Mouse (Mus musculus) cerebellum, adult 8-10 months (tissue): Measurements from ENCODE around the gene Phactr1.

Source experiments
- DNase-seq: peaks from one replicate; pipeline ENCODE4 v3.0.0; 2022

Gene Phactr1

DNA sequence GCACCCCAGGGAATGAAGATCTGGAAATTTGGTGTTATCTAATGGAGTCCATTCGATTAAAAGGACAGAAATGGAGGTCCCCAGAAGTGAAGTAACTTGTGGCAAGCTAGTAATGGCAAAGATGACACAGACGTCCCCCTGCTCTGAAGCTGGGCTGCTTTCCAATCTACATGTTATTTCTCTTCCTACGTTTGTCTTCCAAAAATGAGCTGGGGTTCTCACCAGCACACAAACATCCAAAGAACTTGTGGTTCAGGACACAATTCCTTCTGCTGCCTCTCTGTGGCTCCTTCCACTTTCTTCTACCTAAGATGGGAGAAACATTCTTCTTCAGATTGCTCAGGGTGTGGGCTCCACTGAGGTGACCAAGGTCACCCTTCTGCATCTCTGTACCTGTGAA lies 368.1 kb downstream of the Phactr1 start:
- DNase-seq: no peak

DNA sequence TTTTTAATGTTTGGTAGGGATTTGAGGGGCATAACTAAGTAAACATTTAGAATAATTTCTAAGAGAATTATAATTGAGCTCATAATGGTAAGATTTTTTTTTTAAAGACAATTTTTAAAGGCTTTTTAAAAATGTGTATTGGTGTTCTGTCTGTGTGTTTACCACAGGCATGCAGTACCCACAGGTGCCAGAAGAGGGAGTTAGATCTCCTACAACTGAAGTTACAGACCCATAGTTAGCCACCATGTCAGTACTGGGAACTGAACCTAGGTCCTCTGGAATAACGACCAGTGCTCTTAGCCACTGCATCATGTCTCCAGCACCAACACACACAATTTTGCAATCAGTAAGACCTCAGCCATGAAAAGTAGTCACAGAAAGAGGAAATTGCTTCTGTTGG lies 372.8 kb downstream of the Phactr1 start:
- DNase-seq: no peak

DNA sequence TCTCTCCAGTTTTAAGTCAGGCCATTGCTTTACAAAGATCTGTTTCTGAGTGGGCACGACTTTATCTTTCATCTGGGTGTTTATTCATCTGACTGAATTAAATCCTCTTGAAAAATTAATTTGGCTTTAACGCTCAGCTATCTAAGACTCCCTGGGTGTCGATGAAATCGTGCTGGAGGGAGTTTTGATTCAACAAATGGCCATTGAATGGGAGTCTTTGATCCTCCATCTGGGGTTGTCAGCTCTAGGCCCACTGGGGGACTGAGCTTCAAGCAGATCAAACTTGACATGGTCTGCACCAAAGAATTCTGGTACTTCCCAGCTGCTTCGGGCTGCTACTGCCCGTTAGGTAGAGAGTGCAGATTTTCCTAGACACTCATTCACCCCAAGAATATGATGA lies 374.7 kb downstream of the Phactr1 start:
- no peak for DNase-seq

DNA sequence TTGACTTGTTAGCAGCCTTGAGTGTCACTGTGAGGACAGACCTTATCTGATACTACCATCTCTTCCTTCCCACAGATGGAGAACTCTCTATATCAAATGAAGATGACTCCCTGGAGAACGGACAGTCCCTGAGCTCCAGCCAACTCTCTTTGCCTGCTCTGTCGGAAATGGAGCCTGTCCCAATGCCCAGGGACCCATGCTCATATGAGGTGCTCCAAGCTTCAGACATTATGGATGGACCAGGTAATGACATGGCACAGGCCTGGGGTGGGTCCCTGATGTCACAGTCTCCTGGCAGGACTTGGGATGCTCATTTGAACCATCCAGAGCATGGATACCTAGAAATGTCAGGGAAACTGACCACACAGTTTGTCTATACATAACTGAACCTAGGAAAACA lies 376.7 kb downstream of the Phactr1 start:
- no peak for DNase-seq

DNA sequence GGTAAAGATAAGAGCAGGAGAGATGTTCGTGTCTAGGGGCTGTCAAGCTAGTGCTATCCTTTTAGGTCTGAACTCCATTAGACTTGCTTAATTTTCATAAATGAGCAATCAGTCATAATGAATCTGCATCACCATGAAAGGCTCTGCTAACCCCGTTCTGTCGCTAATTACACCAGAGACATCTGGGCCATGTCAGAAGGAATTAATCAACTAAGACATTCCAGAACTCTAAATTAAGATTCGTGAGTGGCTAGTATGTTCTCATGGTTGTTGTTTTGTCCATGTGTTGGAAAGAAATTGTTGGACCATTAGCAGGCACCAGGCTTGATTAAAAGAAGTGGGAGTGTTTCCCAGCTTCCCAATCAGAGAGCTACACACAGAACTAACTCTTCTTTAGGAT lies 382.9 kb downstream of the Phactr1 start:
- no peak for DNase-seq

DNA sequence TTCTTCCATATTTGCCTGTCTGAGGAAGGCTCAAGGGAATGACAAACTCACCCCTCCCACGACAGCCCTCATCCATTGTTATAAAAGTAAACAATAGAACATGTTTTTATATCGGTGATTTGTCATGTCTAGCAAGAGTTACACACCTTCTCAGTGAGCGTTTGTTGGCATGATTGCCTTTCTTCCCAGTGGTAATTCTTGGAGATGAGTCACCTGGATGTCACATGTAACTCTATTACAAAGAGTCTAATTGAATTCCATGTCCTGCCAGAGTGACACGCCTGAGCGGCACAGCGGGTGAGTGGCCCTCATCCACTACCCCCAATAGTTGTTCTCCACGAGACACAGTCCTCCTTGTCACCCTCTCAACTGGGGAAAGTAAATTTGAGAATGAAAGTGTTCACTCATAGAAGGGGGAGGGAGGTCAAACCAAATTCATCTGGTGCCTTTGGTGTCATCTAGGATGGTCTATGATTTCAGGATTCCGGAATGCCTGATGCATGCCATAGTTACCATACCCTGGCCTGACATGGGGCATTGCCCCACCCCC lies 388.4 kb downstream of the Phactr1 start:
- DNase-seq: no peak

DNA sequence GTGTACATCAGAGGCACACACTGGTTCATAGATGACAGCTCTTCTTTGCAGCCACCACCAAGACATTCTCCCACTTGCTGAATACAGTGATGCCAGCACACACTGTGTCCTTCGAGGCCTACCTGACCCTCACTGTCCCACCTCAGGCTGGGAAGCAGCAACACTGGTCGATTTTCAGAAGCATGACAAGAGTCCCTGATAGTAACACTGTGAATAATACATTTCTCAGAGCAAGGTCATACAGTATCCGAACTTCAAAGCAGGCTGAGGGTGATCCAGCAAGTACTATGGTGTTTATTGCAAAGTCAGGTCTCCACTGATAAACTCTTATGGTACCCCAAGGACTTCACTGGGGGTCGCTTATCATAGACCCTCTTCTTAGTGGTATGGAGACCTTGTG lies 390.1 kb downstream of the Phactr1 start:
- no peak for DNase-seq

DNA sequence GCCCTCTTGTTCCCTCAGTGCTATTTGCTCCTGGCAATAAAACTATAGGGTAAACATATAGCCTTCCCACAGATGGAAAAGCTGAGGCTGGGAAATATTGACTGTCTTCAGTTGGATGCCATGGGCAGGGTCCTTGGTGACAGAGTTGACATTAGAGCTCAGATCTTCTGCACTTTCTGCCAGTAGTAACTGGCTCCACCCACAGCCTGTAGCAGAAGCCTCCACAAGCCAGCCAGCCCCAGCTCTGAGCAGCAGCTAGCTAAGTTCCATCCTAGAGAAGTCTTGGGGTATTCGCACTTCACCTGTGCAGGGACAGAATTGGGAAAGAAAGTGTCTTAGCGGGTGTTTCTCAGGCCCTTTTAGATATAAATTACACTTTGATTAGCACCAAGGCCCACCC lies 390.5 kb downstream of the Phactr1 start:
- DNase-seq: no peak

DNA sequence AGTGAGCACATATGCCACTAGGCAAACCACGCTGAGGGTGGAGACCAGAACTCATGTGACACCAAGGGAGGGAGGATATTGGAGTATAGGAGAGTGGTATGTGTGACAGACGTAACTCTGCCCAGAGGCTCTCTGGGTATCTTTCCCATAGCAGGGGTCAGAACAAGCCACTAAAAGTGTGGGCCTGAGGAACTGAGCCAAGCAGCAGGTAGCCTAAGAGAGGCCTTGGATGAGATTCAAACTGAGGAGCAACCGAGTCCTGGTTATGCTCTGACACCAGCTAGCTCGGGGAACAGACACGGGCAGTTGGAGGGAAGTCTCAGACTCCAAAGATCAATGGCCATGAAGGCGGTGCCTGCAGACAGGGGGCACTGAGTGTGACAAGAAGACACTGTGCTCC lies 395.0 kb downstream of the Phactr1 start:
- DNase-seq: no peak

DNA sequence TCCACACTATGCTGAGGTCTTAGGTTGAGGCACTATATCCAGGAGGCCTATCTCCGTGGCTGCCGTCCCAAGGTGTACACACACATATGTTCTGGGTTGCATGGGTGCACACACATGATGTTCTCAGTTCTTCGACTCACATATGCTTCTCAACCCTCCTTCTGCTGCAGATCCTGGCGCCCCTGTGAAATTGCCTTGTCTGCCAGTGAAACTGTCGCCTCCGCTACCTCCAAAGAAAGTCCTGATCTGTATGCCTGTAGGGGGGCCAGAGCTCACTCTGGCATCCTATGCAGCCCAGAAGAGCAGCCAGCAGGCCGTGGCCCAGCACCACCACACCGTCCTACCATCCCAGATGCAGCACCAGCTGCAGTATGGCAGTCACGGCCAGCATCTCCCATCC lies 397.1 kb downstream of the Phactr1 start:
- no peak for DNase-seq

DNA sequence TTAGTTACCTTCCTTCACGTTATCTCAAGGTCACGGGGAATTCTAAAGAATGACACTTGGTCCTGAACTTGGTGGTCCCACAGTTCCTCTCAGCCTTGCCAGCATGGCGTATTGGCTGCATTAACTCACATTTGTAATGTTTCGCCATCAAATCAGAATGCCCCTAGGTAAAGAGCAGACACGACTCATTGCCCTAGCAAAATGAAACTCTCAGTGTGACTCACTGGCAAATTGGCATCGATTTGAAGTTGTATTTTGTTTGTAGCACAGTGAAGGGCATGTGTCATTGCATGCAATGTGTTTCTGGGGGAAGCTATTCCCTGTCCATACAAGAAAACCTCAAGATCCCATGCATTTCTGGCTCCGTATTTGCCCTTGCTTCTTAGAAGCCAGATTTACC lies 404.8 kb downstream of the Phactr1 start:
- no peak for DNase-seq

DNA sequence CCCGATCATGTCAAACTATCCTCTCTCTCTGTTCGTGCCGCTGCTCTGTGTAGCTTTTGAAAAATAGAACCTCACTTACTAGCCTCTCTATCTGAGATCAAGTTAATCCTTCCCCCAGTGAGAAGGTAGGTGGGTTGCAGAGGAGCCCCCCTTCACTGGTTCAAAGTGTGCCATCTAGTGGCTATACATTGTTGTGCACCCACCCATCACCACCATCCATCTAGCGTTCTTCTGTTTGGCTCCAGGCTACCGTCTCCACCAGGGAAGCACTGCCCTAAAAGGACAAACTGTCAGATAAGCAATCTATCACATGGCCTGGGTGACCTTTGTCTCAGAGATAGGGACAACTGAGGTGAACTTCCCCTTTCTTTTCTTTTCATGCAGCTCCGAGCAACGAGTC lies 413.9 kb downstream of the Phactr1 start:
- DNase-seq: peak; percentile 47

DNA sequence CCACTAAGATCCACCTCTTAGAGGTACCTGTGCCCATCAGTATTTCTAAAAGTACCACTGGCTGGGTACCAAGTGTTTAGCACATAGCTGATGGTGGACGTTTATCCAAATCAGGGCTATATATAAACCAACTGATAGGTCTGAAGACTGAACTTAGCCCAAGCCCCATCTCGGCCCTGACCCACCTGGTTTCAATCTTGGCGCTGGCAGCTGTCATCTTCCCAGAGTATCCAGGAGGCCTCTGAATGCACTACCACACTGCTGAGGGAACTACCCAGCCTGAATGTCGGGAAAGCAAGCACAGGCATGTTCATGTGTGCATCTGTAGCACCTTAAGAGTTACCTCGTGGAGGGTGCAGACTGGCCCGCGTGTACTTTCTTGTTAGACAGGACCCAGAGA lies 422.5 kb downstream of the Phactr1 start:
- DNase-seq: no peak

DNA sequence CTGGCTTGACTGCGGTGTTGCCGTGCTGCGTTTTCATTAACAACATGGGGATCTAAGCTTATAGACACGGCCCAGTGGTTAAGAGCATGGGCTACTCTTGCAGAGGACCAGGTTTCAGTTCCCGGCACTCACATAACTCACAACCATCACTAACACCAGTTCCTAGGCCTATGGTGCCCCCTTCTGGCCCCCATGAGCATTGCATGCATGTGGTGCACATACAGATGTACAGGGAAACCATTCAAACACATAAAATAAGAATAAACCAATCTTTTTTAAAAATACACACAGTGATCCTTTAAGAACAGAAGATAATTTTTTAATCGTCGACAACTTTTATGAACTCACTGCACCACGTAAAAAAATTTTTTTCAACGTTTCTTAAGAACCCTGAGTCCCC lies 424.1 kb downstream of the Phactr1 start:
- no peak for DNase-seq

DNA sequence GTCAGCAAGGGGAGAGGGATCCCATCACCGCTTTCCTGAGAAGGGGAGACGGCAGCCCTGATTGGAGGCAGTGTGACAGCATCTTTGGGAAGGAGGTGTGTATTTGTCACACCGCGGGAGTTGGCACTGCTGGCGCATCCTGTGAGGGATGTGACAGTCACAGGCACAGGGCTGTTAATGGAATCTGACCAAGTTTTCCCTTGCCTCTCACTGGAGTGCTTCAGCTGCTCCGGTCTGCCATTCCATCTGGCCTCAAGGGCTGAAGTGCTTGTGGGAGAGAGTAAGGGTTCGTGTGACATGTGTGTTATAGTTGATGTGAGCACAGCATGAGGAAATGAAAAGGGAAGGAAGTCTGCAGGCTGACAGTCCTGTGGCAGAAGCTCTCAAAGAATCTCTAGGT lies 431.9 kb downstream of the Phactr1 start:
- DNase-seq: peak; percentile 84

DNA sequence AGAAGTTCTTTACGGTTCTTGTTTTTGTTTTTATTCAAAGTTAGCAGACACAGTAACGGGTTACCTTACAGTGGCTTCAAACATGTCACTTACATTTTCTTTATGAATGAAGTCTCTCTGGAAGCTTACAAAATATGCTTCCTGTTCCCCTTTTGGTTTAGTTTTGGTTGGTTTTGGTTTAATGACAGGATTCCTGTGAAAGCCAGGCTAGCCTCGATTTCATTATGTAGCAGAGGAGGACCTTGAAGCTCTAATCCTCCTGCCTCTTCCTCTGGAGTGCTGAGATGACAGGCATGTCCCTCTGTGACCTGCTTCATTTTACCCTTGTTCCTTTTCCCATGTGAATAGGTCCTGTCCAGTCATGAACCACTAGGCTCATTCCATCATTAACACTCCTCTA lies 432.3 kb downstream of the Phactr1 start:
- no peak for DNase-seq

DNA sequence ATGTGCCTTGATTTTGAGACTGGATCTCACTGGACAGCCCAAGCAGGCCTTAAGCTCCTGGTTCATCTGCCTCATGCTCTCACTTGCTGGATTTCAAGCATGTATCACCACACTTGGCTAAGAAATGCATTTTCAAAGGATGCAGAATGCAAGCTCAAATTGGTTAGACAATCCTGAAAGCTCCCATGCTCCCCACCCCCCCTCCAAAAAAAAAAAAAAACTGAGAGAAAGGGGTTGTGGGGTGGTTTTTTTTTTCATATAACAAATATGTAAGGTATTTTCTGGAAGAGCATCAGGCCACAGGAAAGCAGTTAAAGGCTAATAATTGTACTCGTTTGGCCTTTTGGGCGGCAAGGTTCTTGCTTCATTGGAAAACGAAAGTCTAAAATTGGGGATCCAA lies 432.7 kb downstream of the Phactr1 start:
- no peak for DNase-seq

DNA sequence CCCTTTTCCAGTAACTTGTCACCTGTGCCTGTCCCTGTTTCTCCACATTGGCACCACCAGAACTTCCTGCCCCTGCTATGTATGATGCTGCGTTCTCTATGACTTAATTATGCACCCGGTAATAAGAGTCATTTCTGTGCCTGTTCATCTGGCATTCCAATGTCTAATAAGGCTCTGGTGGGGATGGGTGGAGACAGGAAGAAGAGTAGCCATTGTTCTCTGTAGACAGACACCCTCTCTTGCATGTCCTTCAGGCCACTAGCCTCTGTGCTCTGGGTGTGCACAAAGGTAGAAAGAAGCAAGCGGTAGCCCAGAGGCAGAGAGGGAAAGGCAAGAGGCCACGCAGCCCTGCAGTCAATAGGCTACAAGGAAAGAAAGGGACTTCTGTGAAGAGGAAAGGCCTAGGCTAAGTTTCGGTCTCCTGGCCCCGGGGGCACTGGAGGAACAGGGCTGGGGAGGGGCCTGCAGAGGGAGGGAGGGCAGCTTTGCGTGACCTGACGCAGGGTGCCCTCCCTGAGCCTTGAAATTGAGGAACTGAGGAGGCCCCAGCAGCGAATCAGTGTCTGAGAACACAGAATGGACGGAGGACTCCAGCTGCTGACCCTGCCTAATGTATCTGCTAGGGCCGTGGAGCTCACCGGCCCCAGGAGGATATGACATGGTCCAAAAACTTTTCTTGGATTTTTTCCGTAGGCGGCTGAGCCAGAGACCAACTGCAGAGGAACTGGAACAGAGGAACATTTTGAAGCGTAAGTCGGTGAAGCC lies 442.1 kb downstream of the Phactr1 start:
- DNase-seq: no peak

DNA sequence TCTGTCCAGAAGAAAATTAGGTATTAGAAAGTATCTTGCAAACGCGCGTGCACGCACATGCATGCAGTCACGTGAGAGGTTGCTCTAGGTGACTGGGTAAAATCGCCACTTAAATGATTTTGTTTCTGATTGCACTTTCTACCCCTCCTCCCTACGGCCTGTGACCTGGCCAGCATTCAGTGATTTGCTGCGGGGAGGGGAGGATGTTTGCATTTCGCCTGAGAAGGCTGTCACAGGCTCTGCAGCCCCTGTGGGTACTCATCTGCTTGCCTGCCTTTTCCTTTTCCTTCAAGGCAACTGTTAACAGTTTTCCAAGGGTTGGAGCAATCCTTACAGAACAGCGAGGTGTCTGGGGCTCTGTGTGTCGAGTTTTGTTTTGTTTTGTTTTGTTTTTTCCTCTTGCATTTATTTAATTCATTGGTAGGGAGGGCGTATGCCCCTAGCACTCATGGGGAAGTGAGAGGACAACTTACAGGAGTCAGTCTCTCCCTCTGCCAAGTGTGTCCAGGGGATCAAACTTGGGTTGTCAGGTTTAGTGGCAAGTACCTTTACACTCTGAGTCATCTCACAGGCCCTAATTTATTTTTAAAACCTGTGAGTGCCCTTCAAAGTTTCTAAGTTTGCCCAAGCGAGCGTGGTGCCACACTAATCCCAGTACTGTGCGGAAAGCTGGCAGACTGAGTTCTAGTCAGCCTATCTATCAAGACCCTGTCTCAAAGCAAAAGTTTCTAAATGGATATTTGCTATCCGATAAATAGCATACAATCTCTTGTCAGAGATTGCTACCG lies 443.7 kb downstream of the Phactr1 start:
- DNase-seq: no peak

DNA sequence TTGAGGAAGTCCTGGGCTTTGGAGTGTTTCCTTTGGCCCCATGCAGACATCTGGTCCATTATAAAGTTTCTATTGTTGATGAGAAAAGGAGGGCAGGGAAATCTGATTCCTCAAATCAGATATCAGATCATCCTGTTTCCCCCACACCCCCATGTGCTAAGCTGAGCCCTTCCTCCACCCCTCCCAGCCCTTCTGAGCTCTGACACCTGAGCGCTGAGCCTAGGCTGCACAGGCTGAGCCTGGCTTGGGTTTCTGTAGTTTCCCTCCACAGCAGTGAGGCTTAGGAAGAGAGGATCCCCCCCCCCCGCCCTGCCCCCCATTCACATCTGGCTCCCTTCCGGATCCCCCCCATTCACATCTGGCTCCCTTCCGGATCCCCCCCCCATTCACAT lies 444.3 kb downstream of the Phactr1 start:
- no peak for DNase-seq

DNA sequence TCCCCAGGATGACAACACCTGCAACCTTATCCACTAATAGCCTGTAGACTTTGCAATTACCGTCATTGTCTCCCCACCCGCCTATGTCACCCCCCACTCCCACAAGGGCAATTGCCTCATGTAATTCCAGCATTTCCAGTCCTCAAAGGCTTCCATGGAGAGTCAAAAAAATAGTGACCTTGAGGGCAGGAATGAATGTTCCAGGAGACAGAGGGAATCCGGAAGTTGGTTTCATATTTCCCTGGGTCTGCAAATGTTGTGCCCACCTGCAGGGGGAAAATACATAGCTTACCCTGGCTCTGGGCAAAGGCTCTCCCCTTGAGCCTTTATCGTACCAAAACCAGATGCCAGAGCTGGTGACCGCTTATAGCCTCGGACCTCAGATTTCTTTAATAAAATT lies 449.7 kb downstream of the Phactr1 start:
- DNase-seq: no peak

DNA sequence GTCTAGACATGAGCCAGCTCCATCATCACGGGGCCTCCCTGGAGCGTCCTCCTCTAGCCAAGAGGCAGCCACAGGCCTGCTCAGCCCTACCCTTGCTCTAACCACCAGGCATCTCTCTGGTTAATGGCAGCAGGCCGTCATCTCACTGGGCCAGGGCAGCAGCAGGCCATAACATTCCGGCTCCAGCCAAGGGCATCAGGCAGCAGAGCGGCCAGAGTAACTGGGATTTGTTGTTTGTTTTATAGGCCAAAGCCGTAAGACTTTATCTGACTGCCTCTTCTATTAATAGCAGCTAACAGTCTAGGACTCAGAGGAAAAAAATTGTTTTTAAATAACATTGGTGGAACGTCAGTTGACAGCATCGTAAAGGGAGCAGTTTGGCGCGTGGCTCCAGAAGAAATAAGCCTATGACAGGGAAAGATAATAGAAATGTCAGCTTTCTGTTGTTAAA lies 451.3 kb downstream of the Phactr1 start:
- no peak for DNase-seq

DNA sequence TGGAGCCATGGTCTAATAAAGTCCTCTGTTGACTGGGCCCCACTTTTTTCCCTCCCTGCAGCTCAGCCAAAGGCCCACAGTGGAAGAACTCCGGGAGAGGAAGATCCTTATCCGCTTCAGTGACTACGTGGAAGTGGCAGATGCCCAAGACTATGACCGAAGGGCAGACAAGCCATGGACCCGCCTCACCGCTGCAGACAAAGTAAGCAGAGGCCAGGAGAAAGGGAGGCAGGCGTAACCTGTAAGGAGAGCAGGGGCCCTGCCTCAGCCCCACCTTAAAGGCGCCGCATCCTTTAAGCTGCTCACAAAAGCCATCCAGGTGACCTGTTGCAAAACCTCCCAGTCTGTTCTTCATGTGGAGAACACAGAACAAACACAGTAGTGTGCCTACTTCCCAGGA lies 452.4 kb downstream of the Phactr1 start:
- DNase-seq: no peak

DNA sequence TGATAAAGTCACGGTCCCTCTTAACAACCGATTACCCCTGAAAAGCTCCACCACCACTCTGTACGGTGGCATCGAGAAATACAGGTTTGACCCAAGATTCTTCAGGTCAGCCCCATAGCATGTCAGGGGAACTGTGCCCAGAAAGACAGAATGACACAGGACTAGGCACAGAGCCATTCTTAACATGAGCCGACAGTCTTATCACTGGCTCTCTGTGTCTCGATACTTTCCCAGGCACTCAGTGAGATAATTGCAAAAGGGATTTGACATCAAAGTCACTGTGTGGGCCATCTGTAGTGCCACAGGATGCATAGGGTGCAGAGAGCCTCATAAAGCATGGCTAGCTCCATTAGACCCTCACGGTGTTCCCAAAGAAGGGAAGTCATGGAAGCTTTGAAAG lies 453.0 kb downstream of the Phactr1 start:
- DNase-seq: no peak
